Mouse (Mus musculus) heart, embryonic 11.5 days (tissue): Measurements from ENCODE around the gene Cdt1. TPM values are rescaled to one million over a fixed set of nuclear protein-coding genes. Genes with fewer than 3 reads are reported as not detected.

ENCODE experiments used
- ATAC-seq: fragments of 200-750 bp; cut with Nextera tagmentation; replicated peaks from 2 replicates; pipeline ENCODE4 v1.8.0; 2017; ENCODE audit warnings: moderate library complexity; ENCODE audit not compliant: insufficient number of reproducible peaks, low FRiP score, low TSS enrichment
- H3K27ac ChIP-seq: fragments of 300-500 bp; sonication (generic); 2 replicates; pipeline ENCODE4 v1.5.1; 2014; ENCODE audit warnings: mild to moderate bottlenecking, low read depth, low read length
- H3K27me3 ChIP-seq: fragments of 300-500 bp; sonication (generic); 2 replicates; pipeline ENCODE4 v1.6.1; 2014; ENCODE audit warnings: mild to moderate bottlenecking, low read length, mixed read lengths; ENCODE audit not compliant: control insufficient read depth, insufficient read depth
- H3K36me3 ChIP-seq: fragments of 300-500 bp; sonication (generic); 2 replicates; pipeline ENCODE4 v1.6.1; 2014; ENCODE audit warnings: mild to moderate bottlenecking, low read length, moderate library complexity, mixed read lengths; ENCODE audit not compliant: control insufficient read depth, insufficient read depth
- H3K4me1 ChIP-seq: fragments of 300-500 bp; sonication (generic); 2 replicates; pipeline ENCODE4 v1.6.1; 2014; ENCODE audit warnings: low read length; ENCODE audit not compliant: control insufficient read depth, insufficient read depth
- H3K4me2 ChIP-seq: fragments of 300-500 bp; sonication (generic); 2 replicates; pipeline ENCODE4 v1.6.1; 2014; ENCODE audit warnings: mild to moderate bottlenecking, moderate library complexity
- H3K4me3 ChIP-seq: fragments of 300-500 bp; sonication (generic); 2 replicates; pipeline ENCODE4 v1.5.1; 2014; ENCODE audit warnings: low read depth, low read length
- H3K9ac ChIP-seq: fragments of 300-500 bp; sonication (generic); 2 replicates; pipeline ENCODE4 v1.6.1; 2014; ENCODE audit warnings: mild to moderate bottlenecking, low read depth, low read length, moderate library complexity
- H3K9me3 ChIP-seq: fragments of 300-500 bp; sonication (generic); replicated peaks from 2 replicates; pipeline ENCODE4 v1.6.1; 2016; ENCODE audit warnings: low read length; ENCODE audit not compliant: control insufficient read depth
- WGBS: fragments of 180-500 bp; shearing (Covaris S2); extraction: QIAGEN DNeasy Blood & Tissue Kit; methylation state at CpG from one replicate; pipeline ENCODE4 v1.1.7; 2014; ENCODE audit not compliant: insufficient replicate concordance; 5-methylcytosine and 5-hydroxymethylcytosine counted together
- polyA plus RNA-seq: library from polyadenylated mRNA; unstranded; fragments of >200 nt; fragmentation: Nextera tagmentation; extraction: Ambion mirVana; gene quantifications from 2 replicates; pipeline ENCODE4 v1.2.1, GENCODE M21; 2014

Cdt1 gene
- polyA plus RNA-seq, 1 experiment from 2014 or later: 29.5 TPM

- no peak overlapping the region for H3K9ac ChIP-seq
- peak overlapping the region; percentile 59; the same call in 1 of the 2 replicates for H3K27ac ChIP-seq
- WGBS: 60% methylated on average over 3 of the region's 3 CpGs
- no peaks in the 10 kb centered on the region for H3K9me3 ChIP-seq
- H3K4me1 ChIP-seq: peaks cover 37% of the 10 kb centered on the region
- H3K4me3 ChIP-seq: no peak overlapping the region
- no peak for ATAC-seq
- no peaks in the 10 kb centered on the region for H3K27me3 ChIP-seq
- H3K4me2 ChIP-seq: peak overlapping the region; percentile 88; the same call in 1 of the 2 replicates
- peaks cover 34% of the 10 kb centered on the region for H3K36me3 ChIP-seq
These were observed 6.4 kb downstream of the Cdt1 start for GRCm38 (mm10) chr8:122574264-122574663.

GRCm38 (mm10) chr8:122574667-122575251 is 6.9 kb downstream of the Cdt1 start:
- Histone ChIP-seq H3K4me2 (peak overlapping the region; percentile 88), H3K9me3 (no peaks in the 10 kb centered on the region), H3K27ac (peak overlapping the region; percentile 59), H3K36me3 (peaks cover 34% of the 10 kb centered on the region), H3K4me3 (0 out of 2 replicates have a peak overlapping the region, but pooled peaks have one; percentile 8), H3K4me1 (peaks cover 35% of the 10 kb centered on the region), H3K27me3 (no peaks in the 10 kb centered on the region), H3K9ac (0 out of 2 replicates have a peak overlapping the region, but pooled peaks have one; percentile 34)
- 15% methylated on average over 10 of the region's 10 CpGs for WGBS
- ATAC-seq: no peak

GRCm38 (mm10) chr8:122575286-122575685 is 7.5 kb downstream of the Cdt1 start:
- no peaks in the 10 kb centered on the region for H3K27me3 ChIP-seq
- H3K4me1 ChIP-seq: peaks cover 35% of the 10 kb centered on the region
- peak overlapping the region; percentile 59 for H3K27ac ChIP-seq
- no peak for ATAC-seq
- WGBS: 55% methylated on average over 8 of the region's 8 CpGs
- H3K4me2 ChIP-seq: peak overlapping the region; percentile 88
- no peak overlapping the region; the same call in 1 of the 2 replicates for H3K9ac ChIP-seq
- peaks cover 29% of the 10 kb centered on the region for H3K36me3 ChIP-seq
- H3K9me3 ChIP-seq: no peaks in the 10 kb centered on the region
- 0 out of 2 replicates have a peak overlapping the region, but pooled peaks have one; percentile 8 for H3K4me3 ChIP-seq

GRCm38 (mm10) chr8:122575735-122576647 is 8.2 kb downstream of the Cdt1 start:
- ATAC-seq: no peak
- 17% methylated on average over 21 of the region's 21 CpGs for WGBS
- Histone ChIP-seq H3K4me3 (peak overlapping the region; percentile 67), H3K27me3 (no peaks in the 10 kb centered on the region), H3K9ac (peak overlapping the region; percentile 86), H3K27ac (peak overlapping the region; percentile 59), H3K4me1 (peaks cover 35% of the 10 kb centered on the region), H3K9me3 (no peaks in the 10 kb centered on the region), H3K36me3 (peaks cover 23% of the 10 kb centered on the region), H3K4me2 (peak overlapping the region; percentile 88)

- peak within 1 kb of the TSS; percentile 86 for H3K9ac ChIP-seq
- 1% methylated on average over 39 of the region's 39 CpGs for WGBS
- peaks cover 16% of the 10 kb centered on the region for H3K36me3 ChIP-seq
- no peaks in the 10 kb centered on the region for H3K9me3 ChIP-seq
- ATAC-seq: peak; percentile 86
- peaks cover 35% of the 10 kb centered on the region for H3K4me1 ChIP-seq
- H3K4me2 ChIP-seq: peak within 1 kb of the TSS; percentile 88
- no peaks in the 10 kb centered on the region for H3K27me3 ChIP-seq
- H3K4me3 ChIP-seq: peak within 1 kb of the TSS; percentile 67
- H3K27ac ChIP-seq: peak within 1 kb of the TSS; percentile 59
These were observed 8.8 kb downstream of the Cdt1 start, which contains the start of gene Aprt for GRCm38 (mm10) chr8:122576648-122577022. TSS of gene Aprt (minus strand) at chr8:122576909.

GRCm38 (mm10) chr8:122577116-122577515 is 9.3 kb downstream of the Cdt1 start:
- Histone ChIP-seq H3K4me3 (peak overlapping the region; percentile 67; the same call in 1 of the 2 replicates), H3K27ac (no peak overlapping the region), H3K4me2 (peak overlapping the region; percentile 88), H3K4me1 (peaks cover 35% of the 10 kb centered on the region), H3K27me3 (no peaks in the 10 kb centered on the region), H3K36me3 (peaks cover 13% of the 10 kb centered on the region), H3K9ac (0 out of 2 replicates have a peak overlapping the region, but pooled peaks have one; percentile 8), H3K9me3 (no peaks in the 10 kb centered on the region)
- WGBS: 53% methylated on average over 10 of the region's 10 CpGs
- ATAC-seq: no peak

GRCm38 (mm10) chr8:122579196-122579595 is 11.4 kb downstream of the Cdt1 start:
- H3K4me2 ChIP-seq: no peak overlapping the region

GRCm38 (mm10) chr8:122580926-122581325 is 13.1 kb downstream of the Cdt1 start:
- whole genome bisulfite sequencing: 47% methylated on average over 15 of the region's 15 CpGs
- no peak overlapping the region for H3K4me3 ChIP-seq
- H3K4me2 ChIP-seq: no peak overlapping the region
- peaks cover 15% of the 10 kb centered on the region for H3K4me1 ChIP-seq
- no peaks in the 10 kb centered on the region for H3K36me3 ChIP-seq
- H3K27ac ChIP-seq: no peak overlapping the region
- no peak for ATAC-seq
- no peaks in the 10 kb centered on the region for H3K27me3 ChIP-seq
- H3K9ac ChIP-seq: no peak overlapping the region
- no peaks in the 10 kb centered on the region for H3K9me3 ChIP-seq

More at GRCm38 (mm10) chr8:122579196-122579595, 11.4 kb downstream of the Cdt1 start:
- H3K9ac ChIP-seq: no peak overlapping the region
- H3K4me3 ChIP-seq: no peak overlapping the region
- peaks cover 32% of the 10 kb centered on the region for H3K4me1 ChIP-seq
- no peak overlapping the region for H3K27ac ChIP-seq
- H3K27me3 ChIP-seq: no peaks in the 10 kb centered on the region
- no peaks in the 10 kb centered on the region for H3K9me3 ChIP-seq
- ATAC-seq: no peak
- no peaks in the 10 kb centered on the region; the same call in none of the 2 replicates for H3K36me3 ChIP-seq
- 33% methylated on average over 7 of the region's 7 CpGs for WGBS
